Mouse (Mus musculus) kidney, postnatal 0 days (tissue): Measurements from ENCODE around the gene Limch1. TPM values are rescaled to one million over a fixed set of nuclear protein-coding genes. Genes with fewer than 3 reads are reported as not detected.
A peak's percentile ranks its signal among the peaks of the same experiment; 100 is the strongest.

Experiments used
- ATAC-seq: fragments of 200-750 bp; cut with Nextera tagmentation; replicated peaks from 2 replicates; pipeline ENCODE4 v1.8.0; 2017; ENCODE audit warnings: low read depth, moderate number of reproducible peaks, moderate TSS enrichment, moderate library complexity; ENCODE audit not compliant: low FRiP score
- DNase-seq: peaks from one replicate; pipeline ENCODE4 v3.0.0-alpha.2; 2016; ENCODE audit warnings: low spot score
- H3K27ac ChIP-seq: fragments of 300-500 bp; sonication (generic); 2 replicates; pipeline ENCODE4 v1.5.1; 2014; ENCODE audit warnings: mild to moderate bottlenecking
- H3K27me3 ChIP-seq: fragments of 300-500 bp; sonication (generic); 2 replicates; pipeline ENCODE4 v1.6.1; 2014; ENCODE audit warnings: low read length, mixed read lengths; ENCODE audit not compliant: insufficient read depth
- H3K36me3 ChIP-seq: fragments of 300-500 bp; sonication (generic); 2 replicates; pipeline ENCODE4 v1.6.1; 2014; ENCODE audit warnings: low read length, mixed read lengths; ENCODE audit not compliant: insufficient read depth
- H3K4me1 ChIP-seq: fragments of 300-500 bp; sonication (generic); replicated peaks from 2 replicates; pipeline ENCODE4 v1.6.1; 2014; ENCODE audit warnings: antibody characterized with exemption, low read length, mixed read lengths; ENCODE audit not compliant: insufficient read depth
- H3K4me2 ChIP-seq: fragments of 300-500 bp; sonication (generic); 2 replicates; pipeline ENCODE4 v1.6.1; 2014; ENCODE audit warnings: mild to moderate bottlenecking, low read length, moderate library complexity, mixed read lengths
- H3K4me3 ChIP-seq: fragments of 300-500 bp; sonication (generic); replicated peaks from 2 replicates; pipeline ENCODE4 v1.5.1; 2014; ENCODE audit warnings: low read depth, low read length
- H3K9ac ChIP-seq: fragments of 300-500 bp; sonication (generic); 2 replicates; pipeline ENCODE4 v1.6.1; 2014; ENCODE audit warnings: low read depth, low read length
- H3K9me3 ChIP-seq: fragments of 300-500 bp; sonication (generic); replicated peaks from 2 replicates; pipeline ENCODE4 v1.6.1; 2016; ENCODE audit warnings: low read length, inconsistent platforms, mixed read lengths
- CTCF ChIP-seq: IDR thresholded peaks from 2 replicates; pipeline ENCODE4 v1.5.1; 2016; ENCODE audit warnings: antibody characterized with exemption, low read depth, mild to moderate bottlenecking, moderate library complexity
- WGBS: fragments of 180-500 bp; shearing (Covaris S2); extraction: QIAGEN DNeasy Blood & Tissue Kit; methylation state at CpG from one replicate; pipeline ENCODE4 v1.1.7; 2014; 5-methylcytosine and 5-hydroxymethylcytosine counted together
- polyA plus RNA-seq: library from polyadenylated mRNA; unstranded; fragments of >200 nt; fragmentation: Nextera tagmentation; extraction: Ambion mirVana; gene quantifications from 2 replicates; pipeline ENCODE4 v1.2.1, GENCODE M21; 2015

Limch1 gene
- polyA plus RNA-seq, 1 experiment from 2014 or later: 34.1 TPM

DNA sequence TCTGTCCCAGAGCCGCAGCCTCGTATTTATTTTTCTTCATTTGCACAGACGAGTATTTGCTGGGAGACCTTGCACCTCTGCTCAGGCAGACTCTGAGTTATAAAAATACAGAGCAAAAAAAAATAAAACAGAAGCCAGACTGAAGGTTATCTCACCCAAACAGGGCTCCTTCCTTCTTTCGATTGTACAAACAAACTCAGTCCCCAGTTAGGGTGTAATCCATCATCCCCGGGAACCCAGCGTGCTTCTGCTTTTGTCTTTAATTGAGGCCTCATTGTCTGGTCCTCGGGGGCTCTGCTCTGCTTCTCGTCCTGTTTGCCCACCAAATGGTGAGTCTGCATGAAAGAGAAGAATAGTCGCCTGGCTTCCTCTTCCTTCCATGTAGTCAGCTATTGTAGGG lies 54.6 kb downstream of the Limch1 start:
- Histone ChIP-seq H3K36me3 (no peaks in the 10 kb centered on the region), H3K9ac (0 out of 2 replicates have a peak overlapping the region, but pooled peaks have one; percentile 5), H3K4me1 (peaks cover 20% of the 10 kb centered on the region; the same call in 1 of the 2 replicates), H3K27ac (no peak overlapping the region), H3K9me3 (no peaks in the 10 kb centered on the region), H3K27me3 (no peaks in the 10 kb centered on the region), H3K4me2 (peak overlapping the region; percentile 34), H3K4me3 (no peak overlapping the region)
- TF ChIP-seq CTCF: no peak
- WGBS: 17% methylated on average over 9 of the region's 9 CpGs
- DNase-seq: peak; percentile 40
- ATAC-seq: no peak

DNA sequence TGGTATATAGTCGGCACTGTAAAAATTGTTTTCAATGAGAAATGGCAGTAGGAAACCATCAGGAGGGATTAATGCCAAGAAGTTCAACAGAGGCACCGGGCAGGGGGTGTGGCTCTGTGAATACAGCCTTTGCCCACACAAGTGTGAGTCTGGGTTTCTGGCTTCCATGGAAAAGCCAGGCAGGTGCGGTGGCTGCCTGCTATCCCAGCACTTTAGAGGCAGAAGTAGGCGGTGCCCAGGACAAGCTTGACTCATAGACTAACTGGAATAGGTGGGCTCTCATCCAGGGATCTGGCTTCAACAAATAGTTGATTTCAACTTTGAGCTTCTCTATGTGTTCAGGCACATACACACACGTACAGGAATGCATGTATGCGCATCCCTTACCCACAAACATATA lies 55.4 kb downstream of the Limch1 start:
- Histone ChIP-seq H3K27me3 (no peaks in the 10 kb centered on the region), H3K4me1 (peaks cover 20% of the 10 kb centered on the region; the same call in 1 of the 2 replicates), H3K9me3 (no peaks in the 10 kb centered on the region), H3K4me2 (no peak overlapping the region), H3K4me3 (no peak overlapping the region), H3K36me3 (no peaks in the 10 kb centered on the region), H3K27ac (no peak overlapping the region), H3K9ac (no peak overlapping the region)
- WGBS: 81% methylated on average over 6 of the region's 6 CpGs
- DNase-seq (no peak), ATAC-seq (no peak)
- TF ChIP-seq CTCF: no peak

DNA sequence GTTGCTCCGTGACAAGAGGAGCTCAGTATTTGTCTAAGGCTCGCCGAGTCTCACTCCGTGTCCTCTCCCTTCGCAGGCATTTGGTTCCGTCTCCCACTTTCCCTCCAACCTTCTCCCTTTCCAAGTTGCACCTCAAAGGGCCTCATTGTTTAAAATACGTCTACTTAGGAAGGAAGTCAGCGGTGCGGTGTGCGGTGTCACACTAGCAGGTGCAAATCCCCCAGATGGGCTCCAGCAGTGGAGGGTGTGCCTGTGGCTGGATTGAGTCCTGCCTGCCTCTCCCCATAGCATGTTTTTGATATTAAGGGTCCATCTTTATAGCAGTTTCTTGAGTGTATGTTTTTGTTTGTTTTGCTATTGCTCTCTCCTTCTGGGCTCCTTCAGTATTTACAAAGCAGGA lies 56.6 kb downstream of the Limch1 start:
- no peak for TF ChIP-seq CTCF
- Histone ChIP-seq H3K9ac (no peak overlapping the region), H3K27ac (no peak overlapping the region), H3K36me3 (no peaks in the 10 kb centered on the region), H3K27me3 (no peaks in the 10 kb centered on the region), H3K4me1 (peaks cover 20% of the 10 kb centered on the region; the same call in 1 of the 2 replicates), H3K4me2 (no peak overlapping the region), H3K9me3 (no peaks in the 10 kb centered on the region), H3K4me3 (no peak overlapping the region)
- 47% methylated on average over 10 of the region's 10 CpGs for WGBS
- ATAC-seq (no peak), DNase-seq (no peak)

DNA sequence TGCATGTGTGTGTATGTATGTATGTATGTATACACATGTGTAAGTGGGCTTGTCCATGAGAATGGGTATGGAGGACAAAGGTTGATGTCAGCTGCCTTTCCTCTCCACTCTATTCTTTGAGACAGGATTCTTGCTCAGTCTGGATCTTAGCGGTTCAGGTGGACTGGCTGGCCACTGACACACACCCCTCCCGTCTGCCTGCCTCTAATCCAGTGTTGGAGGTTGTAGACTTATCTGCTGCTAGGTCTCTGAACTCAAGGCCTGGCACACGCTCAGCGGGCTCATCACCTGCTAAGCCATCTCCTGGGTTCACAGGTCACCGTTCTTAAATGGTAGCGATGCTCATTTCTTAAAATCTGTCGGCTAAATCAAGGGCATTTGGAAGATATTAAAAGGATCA lies 60.7 kb downstream of the Limch1 start:
- Histone ChIP-seq H3K4me3 (no peak overlapping the region), H3K9ac (no peak overlapping the region), H3K4me2 (no peak overlapping the region), H3K9me3 (no peaks in the 10 kb centered on the region), H3K36me3 (no peaks in the 10 kb centered on the region), H3K27me3 (no peaks in the 10 kb centered on the region), H3K27ac (no peak overlapping the region), H3K4me1 (0 out of 2 replicates have a peak, but pooled peaks cover 3% of the 10 kb centered on the region)
- ATAC-seq (no peak), DNase-seq (no peak)
- no peak for TF ChIP-seq CTCF
- 72% methylated on average over 7 of the region's 7 CpGs for WGBS

DNA sequence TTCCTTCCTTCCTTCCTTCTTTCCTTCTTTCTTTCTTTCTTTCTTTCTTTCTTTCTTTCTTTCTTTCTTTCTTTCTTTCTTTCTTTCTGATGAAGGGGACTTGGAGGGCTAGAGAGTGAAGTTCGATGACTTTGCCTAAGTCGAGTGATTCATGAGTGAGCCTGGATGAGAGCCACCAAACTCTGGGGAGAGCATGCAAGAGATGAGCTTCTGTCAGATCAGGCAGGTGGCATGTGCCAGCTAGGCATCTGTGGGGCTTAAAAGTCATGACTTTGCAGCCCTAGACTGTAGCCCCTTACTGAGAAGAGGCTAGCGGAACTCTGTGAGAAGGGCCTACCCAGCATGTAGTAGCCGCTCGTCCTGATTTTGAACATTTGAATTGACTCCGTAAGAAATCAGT lies 62.1 kb downstream of the Limch1 start:
- no peak overlapping the region for H3K9ac ChIP-seq
- no peak overlapping the region for H3K4me3 ChIP-seq
- no peaks in the 10 kb centered on the region for H3K27me3 ChIP-seq
- ATAC-seq (no peak), DNase-seq (no peak)
- no peak overlapping the region for H3K4me2 ChIP-seq
- no peaks in the 10 kb centered on the region for H3K36me3 ChIP-seq
- no peaks in the 10 kb centered on the region for H3K9me3 ChIP-seq
- WGBS: 91% methylated on average over 6 of the region's 6 CpGs
- no peak for TF ChIP-seq CTCF
- H3K27ac ChIP-seq: no peak overlapping the region
- no peaks in the 10 kb centered on the region for H3K4me1 ChIP-seq

DNA sequence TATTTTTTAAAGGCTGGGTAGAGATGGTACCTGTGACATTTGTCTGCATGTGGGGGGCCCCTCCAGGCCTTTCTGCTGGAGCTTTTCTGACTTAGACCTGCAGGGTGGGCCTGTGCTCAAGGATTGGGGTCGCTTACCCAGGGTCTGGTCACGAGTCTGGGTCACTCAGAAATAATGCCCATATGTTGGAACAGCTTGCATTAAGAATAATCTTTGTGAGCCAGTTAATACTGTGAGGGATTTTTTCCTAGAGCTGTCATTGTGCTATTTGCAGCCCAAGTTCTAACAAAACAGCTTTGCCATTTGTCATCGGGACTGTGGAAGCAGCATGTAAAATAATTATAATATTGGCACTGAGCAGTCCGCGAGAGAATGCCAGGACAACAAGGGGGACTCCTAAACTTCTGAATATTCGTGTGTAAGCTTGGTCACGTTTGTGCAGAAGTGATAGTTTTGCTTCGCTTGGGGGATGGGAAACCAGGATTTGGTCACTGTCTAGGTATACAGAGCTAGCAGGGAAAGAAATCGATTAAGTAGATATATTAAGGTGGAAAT lies 63.5 kb downstream of the Limch1 start:
- Histone ChIP-seq H3K36me3 (no peaks in the 10 kb centered on the region), H3K4me1 (no peaks in the 10 kb centered on the region), H3K9me3 (no peaks in the 10 kb centered on the region), H3K27me3 (no peaks in the 10 kb centered on the region), H3K27ac (no peak overlapping the region), H3K4me3 (no peak overlapping the region), H3K9ac (no peak overlapping the region), H3K4me2 (no peak overlapping the region)
- WGBS: 89% methylated on average over 9 of the region's 9 CpGs
- no peak for TF ChIP-seq CTCF
- ATAC-seq (no peak), DNase-seq (no peak)

DNA sequence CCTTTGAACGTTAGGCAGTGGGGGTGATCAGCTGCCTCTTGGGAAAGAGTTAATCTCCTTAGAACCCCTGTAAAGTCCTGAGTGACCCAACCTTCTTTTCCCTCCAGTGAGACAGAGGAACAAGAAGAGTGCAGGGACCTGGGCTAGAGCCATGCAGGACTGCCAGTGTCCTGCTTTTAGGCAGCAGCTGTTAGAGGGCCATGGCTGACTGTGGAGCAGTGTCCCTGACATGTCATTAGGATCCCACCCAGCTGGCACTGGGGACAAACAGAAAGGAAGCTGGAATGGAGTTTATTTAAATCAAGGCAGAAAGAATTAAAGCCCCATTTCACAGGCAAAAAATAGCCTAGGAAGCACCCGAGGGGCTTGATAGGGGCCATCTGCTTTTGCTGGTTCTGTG lies 64.8 kb downstream of the Limch1 start:
- Histone ChIP-seq H3K4me3 (no peak overlapping the region), H3K4me1 (no peaks in the 10 kb centered on the region), H3K36me3 (no peaks in the 10 kb centered on the region), H3K4me2 (no peak overlapping the region), H3K27me3 (no peaks in the 10 kb centered on the region), H3K9ac (no peak overlapping the region), H3K9me3 (no peaks in the 10 kb centered on the region), H3K27ac (no peak overlapping the region)
- TF ChIP-seq CTCF: no peak
- ATAC-seq (no peak), DNase-seq (no peak)
- WGBS: 59% methylated on average over 2 of the region's 2 CpGs
